Mouse (Mus musculus) kidney, adult 9 months (tissue): ENCODE measurements around the gene Nuf2.
"Not testable (repeated sequence)": the region's sequence is repeated elsewhere in the genome, so short reads cannot be mapped to it uniquely, and the experiment has no call there.

ENCODE experiments used
- DNase-seq: peaks from one replicate; pipeline ENCODE4 v3.0.0; 2022

Nuf2 gene

GRCm38 (mm10) chr1:169530876-169531701 lies at the start of gene Nuf2:
Gene Nuf2 (minus strand): TSS chr1:169531464.
- peak; percentile 99 for DNase-seq

- DNase-seq, result no peak
Measured at GRCm38 (mm10) chr1:169579572-169579971, 48.3 kb upstream of the Nuf2 start.

GRCm38 (mm10) chr1:169574136-169574535 lies 42.9 kb upstream of the Nuf2 start:
- DNase-seq, result no peak

- no peak for DNase-seq
Measured at GRCm38 (mm10) chr1:169555621-169556020, 24.4 kb upstream of the Nuf2 start.

- DNase-seq, result no peak
Measured at GRCm38 (mm10) chr1:169555019-169555418, 23.8 kb upstream of the Nuf2 start.

GRCm38 (mm10) chr1:169553446-169553845 lies 22.2 kb upstream of the Nuf2 start:
- no peak for DNase-seq

GRCm38 (mm10) chr1:169540415-169540814 lies 9.2 kb upstream of the Nuf2 start:
- DNase-seq, result no peak

GRCm38 (mm10) chr1:169531702-169532535 lies 655 bp upstream of the Nuf2 start:
- peak; percentile 85 for DNase-seq

- DNase-seq, result no peak
Measured at GRCm38 (mm10) chr1:169529996-169530518, 1.2 kb downstream of the Nuf2 start.

- DNase-seq, result no peak
Measured at GRCm38 (mm10) chr1:169526006-169526680, 5.1 kb downstream of the Nuf2 start.

- DNase-seq, result no peak
Measured at GRCm38 (mm10) chr1:169519337-169519736, 11.9 kb downstream of the Nuf2 start.

GRCm38 (mm10) chr1:169517899-169518517 lies 13.3 kb downstream of the Nuf2 start:
- not testable (repeated sequence) for DNase-seq

- no peak for DNase-seq
Measured at GRCm38 (mm10) chr1:169517376-169517892, 13.8 kb downstream of the Nuf2 start.

GRCm38 (mm10) chr1:169506354-169506753 lies 24.9 kb downstream of the Nuf2 start:
- DNase-seq, result no peak

GRCm38 (mm10) chr1:169502876-169503275 lies 28.4 kb downstream of the Nuf2 start:
- no peak for DNase-seq

GRCm38 (mm10) chr1:169495621-169496020 lies 35.6 kb downstream of the Nuf2 start:
- DNase-seq, result peak; percentile 35

- no peak for DNase-seq
Measured at GRCm38 (mm10) chr1:169491561-169491960, 39.7 kb downstream of the Nuf2 start.

- DNase-seq, result no peak
Measured at GRCm38 (mm10) chr1:169485408-169485885, 45.8 kb downstream of the Nuf2 start.

GRCm38 (mm10) chr1:169484565-169484964 lies 46.7 kb downstream of the Nuf2 start:
- no peak for DNase-seq

GRCm38 (mm10) chr1:169482596-169483335 lies 48.5 kb downstream of the Nuf2 start:
- DNase-seq, result no peak

GRCm38 (mm10) chr1:169471185-169471584 lies 60.1 kb downstream of the Nuf2 start:
- DNase-seq, result no peak
